Mouse (Mus musculus): Measurements from ENCODE around the gene Tvp23a. TPM values are rescaled to one million over a fixed set of nuclear protein-coding genes. Genes with fewer than 3 reads are reported as not detected.

Gene Tvp23a
- polyA plus RNA-seq, 1 experiment from 2014 or later: 11.4 TPM

GRCm38 (mm10) chr16:10398755-10399154 is 48.4 kb downstream of the Tvp23a start:
- Histone ChIP-seq H3K4me1 (ENCODE audit: insufficient read depth) (no peaks in the 10 kb centered on the region), H3K27ac (ENCODE audit: low read depth) (no peak overlapping the region), H3K36me3 (ENCODE audit: insufficient read depth) (no peaks in the 10 kb centered on the region), H3K4me2 (no peak overlapping the region), H3K4me3 (ENCODE audit: low read depth, low read length) (no peak overlapping the region), H3K9ac (no peak overlapping the region), H3K9me3 (ENCODE audit: low read depth, low read length) (no peaks in the 10 kb centered on the region), H3K27me3 (ENCODE audit: insufficient read depth, low read length) (peaks cover 3% of the 10 kb centered on the region; the same call in 1 of the 2 replicates)
- ATAC-seq (ENCODE audit: insufficient read depth): peak; percentile 36; the same call in 1 of the 2 replicates
- 59% methylated on average over 5 of the region's 5 CpGs for WGBS
- no peak for DNase-seq
- no peak for TF ChIP-seq CTCF (IDR thresholded peaks at IDR 0.05; ENCODE audit: low read depth)

GRCm38 (mm10) chr16:10394699-10395540 is 52.2 kb downstream of the Tvp23a start, which contains the start of gene Tekt5:
Gene Tekt5 (minus strand): TSS chr16:10395490.
- no peaks in the 10 kb centered on the region for H3K36me3 ChIP-seq (ENCODE audit: insufficient read depth)
- no peak within 1 kb of the TSS for H3K27ac ChIP-seq (ENCODE audit: low read depth)
- H3K27me3 ChIP-seq (ENCODE audit: insufficient read depth, low read length): peaks cover 3% of the 10 kb centered on the region; the same call in 1 of the 2 replicates
- TF ChIP-seq CTCF (IDR thresholded peaks at IDR 0.05; ENCODE audit: low read depth): peak; percentile 75
- WGBS: 7% methylated on average over 37 of the region's 37 CpGs
- H3K9me3 ChIP-seq (ENCODE audit: low read depth, low read length): no peaks in the 10 kb centered on the region
- DNase-seq: peak; percentile 71
- H3K9ac ChIP-seq: no peak within 1 kb of the TSS; the same call in 1 of the 2 replicates
- no peaks in the 10 kb centered on the region for H3K4me1 ChIP-seq (ENCODE audit: insufficient read depth)
- peak within 1 kb of the TSS; percentile 23 for H3K4me3 ChIP-seq (ENCODE audit: low read depth, low read length)
- peak within 1 kb of the TSS; percentile 54 for H3K4me2 ChIP-seq
- ATAC-seq (ENCODE audit: insufficient read depth): peak; percentile 85

- H3K4me1 ChIP-seq (ENCODE audit: insufficient read depth): no peaks in the 10 kb centered on the region
- no peak for TF ChIP-seq CTCF (IDR thresholded peaks at IDR 0.05; ENCODE audit: low read depth)
- no peaks in the 10 kb centered on the region for H3K36me3 ChIP-seq (ENCODE audit: insufficient read depth)
- 70% methylated on average over 9 of the region's 9 CpGs for WGBS
- ATAC-seq (ENCODE audit: insufficient read depth): no peak
- no peak overlapping the region for H3K4me2 ChIP-seq
- no peak overlapping the region for H3K9ac ChIP-seq
- H3K4me3 ChIP-seq (ENCODE audit: low read depth, low read length): no peak overlapping the region
- DNase-seq: no peak
- no peaks in the 10 kb centered on the region for H3K9me3 ChIP-seq (ENCODE audit: low read depth, low read length)
- no peak overlapping the region for H3K27ac ChIP-seq (ENCODE audit: low read depth)
- H3K27me3 ChIP-seq (ENCODE audit: insufficient read depth, low read length): peaks cover 3% of the 10 kb centered on the region; the same call in 1 of the 2 replicates
These were observed 54.6 kb downstream of the Tvp23a start for GRCm38 (mm10) chr16:10392587-10392986.

- no peaks in the 10 kb centered on the region for H3K27me3 ChIP-seq (ENCODE audit: insufficient read depth, low read length)
- 86% methylated on average over 6 of the region's 6 CpGs for WGBS
- no peak overlapping the region for H3K4me3 ChIP-seq (ENCODE audit: low read depth, low read length)
- H3K27ac ChIP-seq (ENCODE audit: low read depth): no peak overlapping the region
- no peaks in the 10 kb centered on the region for H3K9me3 ChIP-seq (ENCODE audit: low read depth, low read length)
- H3K9ac ChIP-seq: no peak overlapping the region
- H3K4me2 ChIP-seq: no peak overlapping the region
- H3K4me1 ChIP-seq (ENCODE audit: insufficient read depth): no peaks in the 10 kb centered on the region
- ATAC-seq (ENCODE audit: insufficient read depth): no peak
- no peak for DNase-seq
- no peaks in the 10 kb centered on the region for H3K36me3 ChIP-seq (ENCODE audit: insufficient read depth)
- TF ChIP-seq CTCF (IDR thresholded peaks at IDR 0.05; ENCODE audit: low read depth): no peak
These were observed 58.4 kb downstream of the Tvp23a start for GRCm38 (mm10) chr16:10388634-10389365.

- H3K36me3 ChIP-seq (ENCODE audit: insufficient read depth): no peaks in the 10 kb centered on the region
- 74% methylated on average over 12 of the region's 12 CpGs for WGBS
- H3K9me3 ChIP-seq (ENCODE audit: low read depth, low read length): no peaks in the 10 kb centered on the region
- TF ChIP-seq CTCF (IDR thresholded peaks at IDR 0.05; ENCODE audit: low read depth): no peak
- H3K27ac ChIP-seq (ENCODE audit: low read depth): no peak overlapping the region
- no peak overlapping the region for H3K4me3 ChIP-seq (ENCODE audit: low read depth, low read length)
- DNase-seq (no peak), ATAC-seq (ENCODE audit: insufficient read depth) (no peak)
- no peak overlapping the region for H3K9ac ChIP-seq
- no peaks in the 10 kb centered on the region for H3K4me1 ChIP-seq (ENCODE audit: insufficient read depth)
- H3K4me2 ChIP-seq: no peak overlapping the region
- no peaks in the 10 kb centered on the region for H3K27me3 ChIP-seq (ENCODE audit: insufficient read depth, low read length)
These were observed 61.9 kb downstream of the Tvp23a start for GRCm38 (mm10) chr16:10385261-10385660.

GRCm38 (mm10) chr16:10384544-10384943 is 62.6 kb downstream of the Tvp23a start:
- Histone ChIP-seq H3K9ac (no peak overlapping the region), H3K4me3 (ENCODE audit: low read depth, low read length) (no peak overlapping the region), H3K36me3 (ENCODE audit: insufficient read depth) (no peaks in the 10 kb centered on the region), H3K4me2 (peak overlapping the region; percentile 54), H3K4me1 (ENCODE audit: insufficient read depth) (no peaks in the 10 kb centered on the region), H3K27ac (ENCODE audit: low read depth) (no peak overlapping the region), H3K9me3 (ENCODE audit: low read depth, low read length) (no peaks in the 10 kb centered on the region), H3K27me3 (ENCODE audit: insufficient read depth, low read length) (no peaks in the 10 kb centered on the region)
- DNase-seq (no peak), ATAC-seq (ENCODE audit: insufficient read depth) (no peak; the same call in 1 of the 2 replicates)
- 58% methylated on average over 3 of the region's 3 CpGs for WGBS
- TF ChIP-seq CTCF (IDR thresholded peaks at IDR 0.05; ENCODE audit: low read depth): no peak

- H3K4me2 ChIP-seq: peak overlapping the region; percentile 54
- no peak overlapping the region for H3K9ac ChIP-seq
- DNase-seq: peak; percentile 34
- ATAC-seq (ENCODE audit: insufficient read depth): peak; percentile 81
- no peaks in the 10 kb centered on the region for H3K27me3 ChIP-seq (ENCODE audit: insufficient read depth, low read length)
- no peaks in the 10 kb centered on the region for H3K9me3 ChIP-seq (ENCODE audit: low read depth, low read length)
- no peaks in the 10 kb centered on the region for H3K36me3 ChIP-seq (ENCODE audit: insufficient read depth)
- H3K4me3 ChIP-seq (ENCODE audit: low read depth, low read length): peak overlapping the region; percentile 14; the same call in 1 of the 2 replicates
- TF ChIP-seq CTCF (IDR thresholded peaks at IDR 0.05; ENCODE audit: low read depth): no peak
- no peak overlapping the region for H3K27ac ChIP-seq (ENCODE audit: low read depth)
- no peaks in the 10 kb centered on the region for H3K4me1 ChIP-seq (ENCODE audit: insufficient read depth)
- WGBS: 13% methylated on average over 8 of the region's 8 CpGs
These were observed 63.1 kb downstream of the Tvp23a start for GRCm38 (mm10) chr16:10384060-10384497.

Data from lung, embryonic 14.5 days (tissue).